Mouse (Mus musculus): ENCODE data around the gene Exph5. TPM values are rescaled to one million over a fixed set of nuclear protein-coding genes. Genes with fewer than 3 reads are reported as not detected.

Exph5 gene
- polyA plus RNA-seq, 1 experiment from 2014 or later = 0.27 TPM

- WGBS = 90% methylated on average over 8 of the region's 8 CpGs
Observed at GRCm38 (mm10) chr9:53401146-53401545, 99.7 kb downstream of the Exph5 start.

GRCm38 (mm10) chr9:53402291-53402711, 100.8 kb downstream of the Exph5 start, which contains the start of gene 4930550C14Rik:
Gene 4930550C14Rik, plus strand, starts transcription at chr9:53402325.
- peak within 1 kb of the TSS; percentile 23; the same call in 1 of the 2 replicates for H3K4me2 ChIP-seq (replicated peaks)
- 25% methylated on average over 11 of the region's 11 CpGs for WGBS

More at GRCm38 (mm10) chr9:53401146-53401545, 99.7 kb downstream of the Exph5 start:
- Histone ChIP-seq H3K4me3 (replicated peaks) (no peak overlapping the region), H3K36me3 (no peaks in the 10 kb centered on the region), H3K9ac (replicated peaks) (no peak overlapping the region), H3K27ac (no peak overlapping the region), H3K4me2 (replicated peaks) (no peak overlapping the region), H3K27me3 (no peaks in the 10 kb centered on the region), H3K4me1 (replicated peaks) (peaks cover 21% of the 10 kb centered on the region), H3K9me3 (no peaks in the 10 kb centered on the region)
- no peak for ATAC-seq

GRCm38 (mm10) chr9:53402991-53403390, 101.5 kb downstream of the Exph5 start:
- H3K27ac ChIP-seq = no peak overlapping the region
- no peaks in the 10 kb centered on the region for H3K9me3 ChIP-seq
- no peak overlapping the region for H3K4me3 ChIP-seq (replicated peaks)
- no peaks in the 10 kb centered on the region for H3K27me3 ChIP-seq
- peak overlapping the region; percentile 23; the same call in 1 of the 2 replicates for H3K4me2 ChIP-seq (replicated peaks)
- no peak for ATAC-seq
- no peak overlapping the region for H3K9ac ChIP-seq (replicated peaks)
- H3K36me3 ChIP-seq = no peaks in the 10 kb centered on the region
- 84% methylated on average over 8 of the region's 8 CpGs for WGBS
- peaks cover 21% of the 10 kb centered on the region for H3K4me1 ChIP-seq (replicated peaks)

More at GRCm38 (mm10) chr9:53402291-53402711, 100.8 kb downstream of the Exph5 start, which contains the start of gene 4930550C14Rik:
- Histone ChIP-seq H3K4me1 (replicated peaks) (peaks cover 21% of the 10 kb centered on the region), H3K27me3 (no peaks in the 10 kb centered on the region), H3K9me3 (no peaks in the 10 kb centered on the region), H3K4me3 (replicated peaks) (no peak within 1 kb of the TSS), H3K36me3 (no peaks in the 10 kb centered on the region), H3K27ac (no peak within 1 kb of the TSS), H3K9ac (replicated peaks) (no peak within 1 kb of the TSS)
- ATAC-seq = no peak

- 75% methylated on average over 6 of the region's 6 CpGs for WGBS
- ATAC-seq = peak; percentile 61; the same call in 1 of the 2 replicates
- peak overlapping the region; percentile 39; the same call in 1 of the 2 replicates for H3K4me3 ChIP-seq (replicated peaks)
- peak overlapping the region; percentile 54 for H3K4me2 ChIP-seq (replicated peaks)
- no peaks in the 10 kb centered on the region for H3K27me3 ChIP-seq
- H3K27ac ChIP-seq = peak overlapping the region; percentile 92
- no peaks in the 10 kb centered on the region for H3K9me3 ChIP-seq
- no peak overlapping the region for H3K9ac ChIP-seq (replicated peaks)
- H3K36me3 ChIP-seq = no peaks in the 10 kb centered on the region
- H3K4me1 ChIP-seq (replicated peaks) = peaks cover 21% of the 10 kb centered on the region
Observed at GRCm38 (mm10) chr9:53404050-53404752, 102.7 kb downstream of the Exph5 start.

GRCm38 (mm10) chr9:53404753-53405722, 103.6 kb downstream of the Exph5 start:
- peak overlapping the region; percentile 54 for H3K4me2 ChIP-seq (replicated peaks)
- peak overlapping the region; percentile 60 for H3K9ac ChIP-seq (replicated peaks)
- peak overlapping the region; percentile 39 for H3K4me3 ChIP-seq (replicated peaks)
- ATAC-seq = peak; percentile 96
- no peaks in the 10 kb centered on the region for H3K27me3 ChIP-seq
- peaks cover 21% of the 10 kb centered on the region for H3K4me1 ChIP-seq (replicated peaks)
- H3K9me3 ChIP-seq = no peaks in the 10 kb centered on the region
- WGBS = 20% methylated on average over 21 of the region's 21 CpGs
- H3K27ac ChIP-seq = peak overlapping the region; percentile 92
- no peaks in the 10 kb centered on the region for H3K36me3 ChIP-seq

- Histone ChIP-seq H3K36me3 (no peaks in the 10 kb centered on the region), H3K4me2 (replicated peaks) (no peak overlapping the region), H3K27me3 (no peaks in the 10 kb centered on the region), H3K9ac (replicated peaks) (no peak overlapping the region), H3K4me1 (replicated peaks) (peaks cover 15% of the 10 kb centered on the region), H3K27ac (no peak overlapping the region), H3K9me3 (0 out of 2 replicates have a peak, but pooled peaks cover 3% of the 10 kb centered on the region), H3K4me3 (replicated peaks) (no peak overlapping the region)
- 87% methylated on average over 4 of the region's 4 CpGs for WGBS
- ATAC-seq = no peak
Observed at GRCm38 (mm10) chr9:53408548-53408947, 107.1 kb downstream of the Exph5 start.

- Histone ChIP-seq H3K27ac (no peak overlapping the region), H3K4me1 (replicated peaks) (peaks cover 15% of the 10 kb centered on the region), H3K9me3 (0 out of 2 replicates have a peak, but pooled peaks cover 3% of the 10 kb centered on the region), H3K4me2 (replicated peaks) (no peak overlapping the region), H3K9ac (replicated peaks) (no peak overlapping the region), H3K27me3 (no peaks in the 10 kb centered on the region), H3K36me3 (no peaks in the 10 kb centered on the region), H3K4me3 (replicated peaks) (no peak overlapping the region)
- 88% methylated on average over 2 of the region's 2 CpGs for WGBS
- no peak for ATAC-seq
Observed at GRCm38 (mm10) chr9:53408953-53409361, 107.5 kb downstream of the Exph5 start.

- Histone ChIP-seq H3K9me3 (0 out of 2 replicates have a peak, but pooled peaks cover 3% of the 10 kb centered on the region), H3K4me2 (replicated peaks) (no peak overlapping the region), H3K4me3 (replicated peaks) (no peak overlapping the region), H3K9ac (replicated peaks) (no peak overlapping the region), H3K4me1 (replicated peaks) (peaks cover 13% of the 10 kb centered on the region), H3K27me3 (no peaks in the 10 kb centered on the region), H3K27ac (no peak overlapping the region), H3K36me3 (no peaks in the 10 kb centered on the region)
- ATAC-seq = no peak
- WGBS = 87% methylated on average over 3 of the region's 3 CpGs
Observed at GRCm38 (mm10) chr9:53409427-53409826, 108.0 kb downstream of the Exph5 start.

GRCm38 (mm10) chr9:53422133-53422896, 120.8 kb downstream of the Exph5 start:
- WGBS = 78% methylated on average over 9 of the region's 9 CpGs
- Histone ChIP-seq H3K4me3 (replicated peaks) (no peak overlapping the region), H3K4me1 (replicated peaks) (no peaks in the 10 kb centered on the region), H3K27me3 (no peaks in the 10 kb centered on the region), H3K36me3 (no peaks in the 10 kb centered on the region), H3K27ac (no peak overlapping the region), H3K9me3 (no peaks in the 10 kb centered on the region), H3K4me2 (replicated peaks) (no peak overlapping the region), H3K9ac (replicated peaks) (no peak overlapping the region)
- ATAC-seq = no peak

GRCm38 (mm10) chr9:53426726-53427125, 125.3 kb downstream of the Exph5 start:
- Histone ChIP-seq H3K27ac (no peak overlapping the region), H3K4me3 (replicated peaks) (no peak overlapping the region), H3K36me3 (no peaks in the 10 kb centered on the region), H3K4me1 (replicated peaks) (no peaks in the 10 kb centered on the region), H3K27me3 (no peaks in the 10 kb centered on the region), H3K9me3 (no peaks in the 10 kb centered on the region), H3K4me2 (replicated peaks) (no peak overlapping the region), H3K9ac (replicated peaks) (no peak overlapping the region)
- no peak for ATAC-seq
- 91% methylated on average over 3 of the region's 3 CpGs for WGBS
